Mouse (Mus musculus) olfactory bulb, adult 2 months (tissue): ENCODE results near the gene Lrrc73.

ENCODE experiments used
- CTCF ChIP-seq: fragments of 200-500 bp; IDR thresholded peaks from 2 replicates; pipeline ENCODE4 v1.5.1; 2012; ENCODE audit warnings: low read depth, mild to moderate bottlenecking, low read length, moderate library complexity; ENCODE audit not compliant: insufficient read depth
- POLR2A ChIP-seq: fragments of 200-500 bp; IDR thresholded peaks from 2 replicates; pipeline ENCODE4 v1.6.1; 2012; ENCODE audit warnings: mild to moderate bottlenecking, low read depth, low read length, moderate library complexity; ENCODE audit not compliant: insufficient read depth

- no peak for TF ChIP-seq CTCF
- no peak for TF ChIP-seq POLR2A
Observed at GRCm38 (mm10) chr17:46241471-46241870, 11.9 kb upstream of the Lrrc73 start.
